Mouse (Mus musculus): ENCODE results near the gene Vmn1r169.
"Not testable (repeated sequence)": the region's sequence is repeated elsewhere in the genome, so short reads cannot be mapped to it uniquely, and the experiment has no call there.

Gene Vmn1r169

DNA sequence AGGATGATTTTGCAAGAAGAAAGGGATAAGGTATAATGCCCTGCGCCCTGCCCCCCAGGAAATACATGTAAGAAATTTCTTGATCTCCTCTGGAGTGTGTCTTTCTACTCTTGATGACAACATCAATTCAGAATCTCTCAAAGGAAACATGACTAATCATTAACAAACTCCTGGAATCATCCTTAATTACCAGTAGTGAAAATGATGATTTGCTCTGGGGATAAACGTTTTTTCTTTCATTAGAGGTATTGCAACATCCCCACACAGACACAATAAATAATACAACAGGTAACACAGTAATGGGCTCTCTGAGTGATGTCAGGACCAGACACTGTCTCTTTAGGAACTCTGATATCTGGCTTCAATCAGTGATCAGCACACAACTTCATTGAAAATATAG, at the start of gene Vmn1r169:
Gene Vmn1r169, plus strand, starts transcription at position 301 of the 400 bp plus-strand sequence.
- DNase-seq (ENCODE audit: low spot score in 2 of 2) = not testable (repeated sequence)

GRCm38 (mm10) chr7:23539432-23539831, 35.9 kb upstream of the Vmn1r169 start, which contains the start of gene Vmn1r168:
TSS of gene Vmn1r168 (plus strand) at chr7:23539732.
- DNase-seq (ENCODE audit: low spot score in 2 of 2) = not testable (repeated sequence)

DNA sequence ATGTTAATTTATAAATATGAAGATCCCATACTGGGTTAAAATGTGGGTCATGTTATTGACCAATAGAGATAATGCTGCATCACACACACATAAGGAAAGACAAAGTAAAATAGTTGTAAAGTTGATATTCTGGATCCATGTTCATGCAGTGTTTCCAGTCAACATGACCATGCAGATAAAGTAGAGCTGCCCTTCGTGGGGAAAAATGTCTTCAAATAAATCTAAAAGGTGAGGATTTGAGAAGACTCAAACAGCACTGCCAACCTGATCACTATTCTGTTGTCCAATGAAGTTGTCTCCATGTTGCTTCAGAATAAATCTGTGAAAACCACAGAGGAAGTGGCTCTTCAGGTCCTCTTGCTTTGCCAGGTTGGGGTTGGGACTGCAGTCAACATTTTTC, 30.5 kb downstream of the Vmn1r169 start, which contains the start of gene Vmn1r170:
Gene Vmn1r170, plus strand, starts transcription at position 301 of the 400 bp plus-strand sequence.
- not testable (repeated sequence) for DNase-seq (ENCODE audit: low spot score in 2 of 2)

Data from natural killer cell, adult 2 months (primary cell).